Mouse (Mus musculus) splenic B cell, adult 2 months (primary cell): ENCODE results near the gene Zfp933.

ENCODE experiments used
- DNase-seq: peaks from one replicate; pipeline ENCODE4 v3.0.0-alpha.2; 2011; ENCODE audit warnings: low read depth, low spot score
- H3K27me3 ChIP-seq: 2 replicates; pipeline ENCODE4 v1.6.1; 2012; ENCODE audit warnings: mild to moderate bottlenecking, low read length, moderate library complexity, mixed read lengths; ENCODE audit not compliant: control insufficient read depth, poor library complexity, insufficient read depth, severe bottlenecking
- H3K36me3 ChIP-seq: 2 replicates; pipeline ENCODE4 v1.6.1; 2012; ENCODE audit warnings: mild to moderate bottlenecking, low read length, moderate library complexity, mixed read lengths; ENCODE audit not compliant: control insufficient read depth, poor library complexity, insufficient read depth, severe bottlenecking

The Zfp933 gene

GRCm38 (mm10) chr4:147847614-147848583 is at the start of gene Zfp933:
Gene Zfp933, minus strand, starts transcription at chr4:147848366.
- Histone ChIP-seq H3K36me3 (no peaks in the 10 kb centered on the region), H3K27me3 (no peaks in the 10 kb centered on the region)
- DNase-seq, result peak; percentile 89

GRCm38 (mm10) chr4:147897348-147897747 is 49.2 kb upstream of the Zfp933 start:
- Histone ChIP-seq H3K27me3 (no peaks in the 10 kb centered on the region), H3K36me3 (peaks cover 10% of the 10 kb centered on the region)
- DNase-seq, result no peak

- no peaks in the 10 kb centered on the region for H3K27me3 ChIP-seq
- DNase-seq, result no peak
- H3K36me3 ChIP-seq, result peaks cover 10% of the 10 kb centered on the region
Observed at GRCm38 (mm10) chr4:147896411-147896810, 48.2 kb upstream of the Zfp933 start.

GRCm38 (mm10) chr4:147895815-147896330 is 47.7 kb upstream of the Zfp933 start:
- no peaks in the 10 kb centered on the region for H3K27me3 ChIP-seq
- peaks cover 11% of the 10 kb centered on the region for H3K36me3 ChIP-seq
- no peak for DNase-seq

- no peaks in the 10 kb centered on the region for H3K27me3 ChIP-seq
- H3K36me3 ChIP-seq, result peaks cover 13% of the 10 kb centered on the region
- no peak for DNase-seq
Observed at GRCm38 (mm10) chr4:147890341-147890740, 42.2 kb upstream of the Zfp933 start.

- Histone ChIP-seq H3K27me3 (no peaks in the 10 kb centered on the region), H3K36me3 (peaks cover 12% of the 10 kb centered on the region)
Observed at GRCm38 (mm10) chr4:147888237-147888636, 40.1 kb upstream of the Zfp933 start.

GRCm38 (mm10) chr4:147887277-147887676 is 39.1 kb upstream of the Zfp933 start:
- H3K36me3 ChIP-seq, result peaks cover 10% of the 10 kb centered on the region
- H3K27me3 ChIP-seq, result no peaks in the 10 kb centered on the region
- DNase-seq, result no peak

More at GRCm38 (mm10) chr4:147888237-147888636, 40.1 kb upstream of the Zfp933 start:
- no peak for DNase-seq

GRCm38 (mm10) chr4:147886158-147886557 is 38.0 kb upstream of the Zfp933 start:
- H3K36me3 ChIP-seq, result peaks cover 14% of the 10 kb centered on the region
- no peaks in the 10 kb centered on the region for H3K27me3 ChIP-seq
- no peak for DNase-seq

- DNase-seq, result no peak
- H3K36me3 ChIP-seq, result peaks cover 16% of the 10 kb centered on the region
- no peaks in the 10 kb centered on the region for H3K27me3 ChIP-seq
Observed at GRCm38 (mm10) chr4:147884138-147884537, 36.0 kb upstream of the Zfp933 start.

GRCm38 (mm10) chr4:147883041-147883440 is 34.9 kb upstream of the Zfp933 start:
- no peaks in the 10 kb centered on the region for H3K27me3 ChIP-seq
- peaks cover 20% of the 10 kb centered on the region for H3K36me3 ChIP-seq
- no peak for DNase-seq

GRCm38 (mm10) chr4:147881792-147882191 is 33.6 kb upstream of the Zfp933 start:
- no peaks in the 10 kb centered on the region for H3K27me3 ChIP-seq
- H3K36me3 ChIP-seq, result peaks cover 20% of the 10 kb centered on the region
- DNase-seq, result no peak

GRCm38 (mm10) chr4:147879865-147880264 is 31.7 kb upstream of the Zfp933 start:
- DNase-seq, result no peak
- no peaks in the 10 kb centered on the region for H3K27me3 ChIP-seq
- H3K36me3 ChIP-seq, result peaks cover 16% of the 10 kb centered on the region

GRCm38 (mm10) chr4:147879456-147879855 is 31.3 kb upstream of the Zfp933 start:
- H3K36me3 ChIP-seq, result peaks cover 16% of the 10 kb centered on the region
- no peak for DNase-seq
- H3K27me3 ChIP-seq, result no peaks in the 10 kb centered on the region

- DNase-seq, result no peak
- Histone ChIP-seq H3K27me3 (no peaks in the 10 kb centered on the region), H3K36me3 (peaks cover 16% of the 10 kb centered on the region)
Observed at GRCm38 (mm10) chr4:147878537-147878936, 30.4 kb upstream of the Zfp933 start.

- no peak for DNase-seq
- H3K36me3 ChIP-seq, result peaks cover 10% of the 10 kb centered on the region; the same call in 1 of the 2 replicates
- no peaks in the 10 kb centered on the region for H3K27me3 ChIP-seq
Observed at GRCm38 (mm10) chr4:147875852-147876575, 27.8 kb upstream of the Zfp933 start.
